In genomic region chr13:49545646-49546045, GRCm38 (mm10) we compare ENCODE assay signal across 11 mouse cellular contexts. TPM values are rescaled to one million over a fixed set of nuclear protein-coding genes. Genes with fewer than 3 reads are reported as not detected.
A peak's percentile ranks its signal among the peaks of the same experiment; 100 is the strongest.
DNase-seq lines count a peak whose midpoint lies in the region; ATAC-seq and TF ChIP-seq lines count a peak whose summit lies in the region.
"Had no signal": no experiment of that assay in that cellular context is flagged by ENCODE, and none has a peak within 500 bp of the region (broad histone marks: within the 10 kb centered on the region; RNA-seq: fewer than 3 reads in every experiment).

No protein-coding gene starts in this region.

- H3K9ac ChIP-seq in limb, embryonic 13.5 days, result no peak overlapping the region; the same call in 1 of the 2 replicates
- no peak overlapping the region for H3K9ac ChIP-seq in neural tube, embryonic 15.5 days (replicated peaks)
- H3K9ac ChIP-seq: hindbrain, embryonic 12.5 days had no signal

- H3K4me1 ChIP-seq in kidney, adult 2 months (ENCODE audit: control insufficient read depth, insufficient read depth, low read length), result no peaks in the 10 kb centered on the region
- H3K4me1 ChIP-seq in limb, embryonic 13.5 days, result peaks cover 41% of the 10 kb centered on the region
- H3K4me1 ChIP-seq in neural tube, embryonic 15.5 days, result no peaks in the 10 kb centered on the region
- H3K4me1 ChIP-seq: hindbrain, embryonic 12.5 days had no signal

- TF ChIP-seq CTCF in kidney, adult 2 months (conservative IDR thresholded peaks at IDR 0.05; ENCODE audit: insufficient read depth, insufficient read length, low read depth, low read length), result no peak

- peak overlapping the region; percentile 55 for H3K27ac ChIP-seq in kidney, adult 2 months (ENCODE audit: insufficient read depth, low read depth, low read length)
- peak overlapping the region; percentile 75 for H3K27ac ChIP-seq in limb, embryonic 13.5 days
- H3K27ac ChIP-seq in neural tube, embryonic 15.5 days (replicated peaks), result no peak overlapping the region
- H3K27ac ChIP-seq: hindbrain, embryonic 12.5 days had no signal

- H3K4me3 ChIP-seq in kidney, adult 2 months (ENCODE audit: insufficient read depth, low read depth, low read length), result no peak overlapping the region
- no peak overlapping the region for H3K4me3 ChIP-seq in limb, embryonic 13.5 days
- no peak overlapping the region for H3K4me3 ChIP-seq in neural tube, embryonic 15.5 days (replicated peaks)
- H3K4me3 ChIP-seq: hindbrain, embryonic 12.5 days had no signal

- peak overlapping the region; percentile 27 for H3K4me2 ChIP-seq in limb, embryonic 13.5 days (replicated peaks)
- no peak overlapping the region for H3K4me2 ChIP-seq in neural tube, embryonic 15.5 days
- H3K4me2 ChIP-seq: hindbrain, embryonic 12.5 days had no signal

- peak; percentile 78 for ATAC-seq in limb, embryonic 13.5 days (ENCODE audit: low FRiP score, low read depth)
- no peak for ATAC-seq in frontal cortex, adult (ENCODE audit: low TSS enrichment)
- no peak for ATAC-seq in megakaryocyte-erythroid progenitor cell, adult 5-6 weeks (replicated peaks; ENCODE audit: low FRiP score, low TSS enrichment, poor library complexity, severe bottlenecking)
- ATAC-seq in neural tube, embryonic 15.5 days (ENCODE audit: low FRiP score), result no peak

- no peaks in the 10 kb centered on the region for H3K36me3 ChIP-seq in kidney, adult 2 months (ENCODE audit: control insufficient read depth, insufficient read depth, low read length)
- H3K36me3 ChIP-seq in limb, embryonic 13.5 days, result no peaks in the 10 kb centered on the region
- H3K36me3 ChIP-seq in neural tube, embryonic 15.5 days, result no peaks in the 10 kb centered on the region
- H3K36me3 ChIP-seq: hindbrain, embryonic 12.5 days had no signal

- H3K9me3 ChIP-seq in limb, embryonic 13.5 days, result no peaks in the 10 kb centered on the region
- no peaks in the 10 kb centered on the region for H3K9me3 ChIP-seq in neural tube, embryonic 15.5 days (replicated peaks)
- H3K9me3 ChIP-seq: hindbrain, embryonic 12.5 days had no signal

- no peak for TF ChIP-seq POLR2A in kidney, adult 2 months (IDR thresholded peaks at IDR 0.05; ENCODE audit: low read depth, low read length)

- no peaks in the 10 kb centered on the region for H3K27me3 ChIP-seq in kidney, adult 2 months (replicated peaks; ENCODE audit: control insufficient read depth, insufficient read depth, low read length)
- H3K27me3 ChIP-seq in limb, embryonic 13.5 days, result no peaks in the 10 kb centered on the region
- H3K27me3 ChIP-seq in neural tube, embryonic 15.5 days (replicated peaks), result no peaks in the 10 kb centered on the region
- H3K27me3 ChIP-seq: hindbrain, embryonic 12.5 days had no signal

- WGBS in kidney, adult 2 months, result 45% methylated on average over 3 of the region's 3 CpGs
- 21% methylated on average over 3 of the region's 3 CpGs for WGBS in limb, embryonic 13.5 days
- WGBS in neural tube, embryonic 15.5 days, result 78% methylated on average over 3 of the region's 3 CpGs

- DNase-seq in kidney, adult 2 months, result no peak
- no peak for DNase-seq in kidney, adult 18-20 months
- peak; percentile 61 for DNase-seq in adipocyte (ENCODE audit: low spot score)
- peak; percentile 30 to 33 for DNase-seq in heart, adult 9 months (ENCODE audit: low spot score in 2 of 2)
- DNase-seq: layer of hippocampus, postnatal 36 days; right cerebral cortex, postnatal 14 days had no signal

RNA-seq across cellular contexts. Expression of gene Aspn, which starts 1.4 kb away (rescaled TPM):
- polyA plus RNA-seq in kidney, adult 2 months (2012; rRNA removed), result 0.56 and 1.0 TPM in 2 replicates
- polyA plus RNA-seq in limb, embryonic 13.5 days (2015; fragmentation: Nextera tagmentation; extraction: Ambion mirVana), result 41.4 and 48.2 TPM in 2 replicates
- total RNA-seq in megakaryocyte-erythroid progenitor cell, adult 5-6 weeks (2014; fragmentation: Nextera tagmentation), result not detected in 2 replicates
- not detected in 2 replicates for total RNA-seq in megakaryocyte-erythroid progenitor cell, adult 5-6 weeks (2017)
- polyA plus RNA-seq in neural tube, embryonic 15.5 days (2015; fragmentation: Nextera tagmentation; extraction: Ambion mirVana), result 6.1 and 6.5 TPM in 2 replicates

RNA-seq across cellular contexts. Expression of gene Omd, which starts 36.6 kb away (rescaled TPM):
- 0.69 and 0.70 TPM in 2 replicates for polyA plus RNA-seq in kidney, adult 2 months (2012; rRNA removed)
- polyA plus RNA-seq in limb, embryonic 13.5 days (2015; fragmentation: Nextera tagmentation; extraction: Ambion mirVana), result 2.4 and 4.0 TPM in 2 replicates
- total RNA-seq in megakaryocyte-erythroid progenitor cell, adult 5-6 weeks (2014; fragmentation: Nextera tagmentation), result not detected in 2 replicates
- 0.47 TPM in 1 of 2 replicates, not detected in the other for total RNA-seq in megakaryocyte-erythroid progenitor cell, adult 5-6 weeks (2017)
- polyA plus RNA-seq in neural tube, embryonic 15.5 days (2015; fragmentation: Nextera tagmentation; extraction: Ambion mirVana), result 0.70 and 1.00 TPM in 2 replicates

RNA-seq across cellular contexts. Expression of gene Ecm2, which starts 41.0 kb away (rescaled TPM):
- polyA plus RNA-seq in kidney, adult 2 months (2012; rRNA removed), result 2.0 and 3.0 TPM in 2 replicates
- polyA plus RNA-seq in limb, embryonic 13.5 days (2015; fragmentation: Nextera tagmentation; extraction: Ambion mirVana), result 1.4 and 1.9 TPM in 2 replicates
- total RNA-seq in megakaryocyte-erythroid progenitor cell, adult 5-6 weeks (2014; fragmentation: Nextera tagmentation), result 0.12 TPM in 1 of 2 replicates, not detected in the other
- total RNA-seq in megakaryocyte-erythroid progenitor cell, adult 5-6 weeks (2017), result 0.46 TPM in 1 of 2 replicates, not detected in the other
- polyA plus RNA-seq in neural tube, embryonic 15.5 days (2015; fragmentation: Nextera tagmentation; extraction: Ambion mirVana), result 1.9 and 2.2 TPM in 2 replicates

RNA-seq across cellular contexts. Expression of gene Tes3-ps, which starts 52.5 kb away (rescaled TPM):
- polyA plus RNA-seq in kidney, adult 2 months (2012; rRNA removed), result not detected in 2 replicates
- 1.2 and 1.5 TPM in 2 replicates for polyA plus RNA-seq in limb, embryonic 13.5 days (2015; fragmentation: Nextera tagmentation; extraction: Ambion mirVana)
- 0.12 and 0.20 TPM in 2 replicates for total RNA-seq in megakaryocyte-erythroid progenitor cell, adult 5-6 weeks (2014; fragmentation: Nextera tagmentation)
- total RNA-seq in megakaryocyte-erythroid progenitor cell, adult 5-6 weeks (2017), result 6.5 and 7.0 TPM in 2 replicates
- 0.58 and 0.72 TPM in 2 replicates for polyA plus RNA-seq in neural tube, embryonic 15.5 days (2015; fragmentation: Nextera tagmentation; extraction: Ambion mirVana)

Comparison
In these comparisons a context has a peak if more than half of its experiments do, and no peak if none do; other contexts are left out.
1. DNase-seq: peak in adipocyte (single experiment) and heart, adult 9 months (2 of 2); none in kidney, adult 2 months (single experiment) and kidney, adult 18-20 months (single experiment).